Mouse (Mus musculus): ENCODE data around the gene Atpaf1. TPM values are rescaled to one million over a fixed set of nuclear protein-coding genes. Genes with fewer than 3 reads are reported as not detected.

Gene Atpaf1
- total and polyA plus RNA-seq, 2 experiments = 16.5 to 23.4 TPM

DNA sequence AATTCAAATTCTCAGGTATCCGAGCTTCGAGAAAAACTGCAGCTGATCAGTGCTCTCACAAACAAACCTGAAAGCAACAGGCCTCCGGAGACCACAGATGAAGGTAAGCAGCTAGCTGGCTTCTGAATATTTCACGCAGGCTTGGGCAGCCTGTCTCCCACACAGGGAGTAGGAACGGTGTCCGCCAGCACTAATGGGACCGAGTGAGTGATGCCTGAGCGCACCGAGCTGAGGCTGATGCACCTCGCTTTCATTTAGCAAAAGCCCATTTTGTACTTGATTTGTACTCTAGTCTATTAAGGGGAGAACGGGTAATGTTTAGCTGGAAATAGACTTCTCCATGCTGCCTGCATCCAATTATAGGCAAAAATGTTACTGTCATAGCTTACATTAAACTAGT lies 20.0 kb upstream of the Atpaf1 start:
- H3K9ac ChIP-seq (ENCODE audit: low read depth, low read length) = no peak overlapping the region
- no peak overlapping the region for H3K4me3 ChIP-seq (ENCODE audit: insufficient read depth, low read depth, low read length)
- peaks cover 44% of the 10 kb centered on the region for H3K36me3 ChIP-seq (ENCODE audit: control insufficient read depth, insufficient read depth, low read length)
- no peaks in the 10 kb centered on the region for H3K27me3 ChIP-seq (ENCODE audit: control insufficient read depth, insufficient read depth, low read length)
- TF ChIP-seq POLR2A (IDR thresholded peaks at IDR 0.05; ENCODE audit: extremely low read depth, insufficient read depth, low read length) (no peak), CTCF (IDR thresholded peaks at IDR 0.05; ENCODE audit: low read depth, low read length) (no peak)
- no peaks in the 10 kb centered on the region for H3K79me2 ChIP-seq (ENCODE audit: control insufficient read depth, insufficient read depth, low read length)
- no peak overlapping the region for H3K27ac ChIP-seq (replicated peaks; ENCODE audit: insufficient read depth, low read depth, low read length)
- no peaks in the 10 kb centered on the region for H3K4me1 ChIP-seq (ENCODE audit: control insufficient read depth, insufficient read depth, low read length)
- 94% methylated on average over 11 of the region's 11 CpGs for WGBS
- DNase-seq (ENCODE audit: extremely low read depth, low read depth, low spot score) = no peak

GRCm38 (mm10) chr4:115767647-115768467 lies 16.8 kb upstream of the Atpaf1 start:
- 72% methylated on average over 11 of the region's 11 CpGs for WGBS
- Histone ChIP-seq H3K36me3 (ENCODE audit: control insufficient read depth, insufficient read depth, low read length) (peaks cover 33% of the 10 kb centered on the region), H3K9ac (ENCODE audit: low read depth, low read length) (no peak overlapping the region), H3K79me2 (ENCODE audit: control insufficient read depth, insufficient read depth, low read length) (no peaks in the 10 kb centered on the region), H3K4me1 (ENCODE audit: control insufficient read depth, insufficient read depth, low read length) (no peaks in the 10 kb centered on the region), H3K27ac (replicated peaks; ENCODE audit: insufficient read depth, low read depth, low read length) (no peak overlapping the region), H3K4me3 (ENCODE audit: insufficient read depth, low read depth, low read length) (no peak overlapping the region), H3K27me3 (ENCODE audit: control insufficient read depth, insufficient read depth, low read length) (no peaks in the 10 kb centered on the region)
- DNase-seq (ENCODE audit: extremely low read depth, low read depth, low spot score) = no peak
- TF ChIP-seq CTCF (IDR thresholded peaks at IDR 0.05; ENCODE audit: low read depth, low read length) (no peak), POLR2A (IDR thresholded peaks at IDR 0.05; ENCODE audit: extremely low read depth, insufficient read depth, low read length) (no peak)

DNA sequence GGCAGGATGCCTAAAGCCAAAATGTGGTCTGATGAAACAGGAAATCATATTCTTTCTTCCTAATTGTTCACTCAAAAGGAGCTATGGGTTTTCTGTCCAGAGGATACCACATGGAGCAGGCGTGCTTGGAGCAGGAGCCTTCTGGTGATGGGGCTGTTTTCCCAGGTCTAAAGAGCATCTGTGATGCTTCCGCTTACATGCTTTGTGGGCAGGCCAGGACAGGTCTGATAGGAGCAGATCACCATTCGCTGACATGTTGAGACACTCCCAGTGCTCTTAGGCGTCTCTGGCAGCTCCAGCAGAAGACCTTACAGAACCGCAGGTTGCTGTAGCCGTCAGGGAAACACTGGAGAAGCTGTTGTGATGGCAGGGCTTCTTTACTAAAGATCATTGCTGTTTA lies 9.6 kb upstream of the Atpaf1 start:
- Histone ChIP-seq H3K27me3 (ENCODE audit: control insufficient read depth, insufficient read depth, low read length) (no peaks in the 10 kb centered on the region), H3K4me1 (ENCODE audit: control insufficient read depth, insufficient read depth, low read length) (no peaks in the 10 kb centered on the region), H3K4me3 (ENCODE audit: insufficient read depth, low read depth, low read length) (no peak overlapping the region), H3K36me3 (ENCODE audit: control insufficient read depth, insufficient read depth, low read length) (peaks cover 9% of the 10 kb centered on the region), H3K27ac (replicated peaks; ENCODE audit: insufficient read depth, low read depth, low read length) (no peak overlapping the region), H3K9ac (ENCODE audit: low read depth, low read length) (no peak overlapping the region), H3K79me2 (ENCODE audit: control insufficient read depth, insufficient read depth, low read length) (no peaks in the 10 kb centered on the region)
- no peak for DNase-seq (ENCODE audit: extremely low read depth, low read depth, low spot score)
- WGBS = 77% methylated on average over 6 of the region's 6 CpGs
- TF ChIP-seq CTCF (IDR thresholded peaks at IDR 0.05; ENCODE audit: low read depth, low read length) (no peak), POLR2A (IDR thresholded peaks at IDR 0.05; ENCODE audit: extremely low read depth, insufficient read depth, low read length) (no peak)

DNA sequence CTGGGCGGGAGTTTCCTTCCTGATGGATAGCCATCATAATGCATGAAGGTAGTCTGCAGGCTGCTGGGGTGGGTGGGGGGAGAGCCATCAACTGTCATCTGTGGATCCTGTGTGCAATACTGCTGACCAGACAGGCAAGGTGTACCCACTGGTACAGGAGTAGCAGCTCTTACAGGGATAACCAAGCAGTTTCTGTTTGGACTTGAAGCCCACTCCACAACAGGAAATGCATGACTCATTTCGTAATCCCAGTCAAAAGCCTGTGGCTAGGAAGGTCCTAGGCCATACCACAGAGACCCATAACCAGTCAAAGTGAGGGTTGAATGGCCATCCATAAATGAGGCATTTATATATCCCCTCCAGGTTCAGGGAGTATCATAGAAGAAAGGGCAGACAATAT lies 7.0 kb upstream of the Atpaf1 start:
- H3K79me2 ChIP-seq (ENCODE audit: control insufficient read depth, insufficient read depth, low read length) = no peaks in the 10 kb centered on the region
- TF ChIP-seq CTCF (IDR thresholded peaks at IDR 0.05; ENCODE audit: low read depth, low read length) (no peak), POLR2A (IDR thresholded peaks at IDR 0.05; ENCODE audit: extremely low read depth, insufficient read depth, low read length) (no peak)
- no peaks in the 10 kb centered on the region for H3K4me1 ChIP-seq (ENCODE audit: control insufficient read depth, insufficient read depth, low read length)
- H3K27me3 ChIP-seq (ENCODE audit: control insufficient read depth, insufficient read depth, low read length) = no peaks in the 10 kb centered on the region
- WGBS = 94% methylated on average over 2 of the region's 2 CpGs
- H3K9ac ChIP-seq (ENCODE audit: low read depth, low read length) = no peak overlapping the region
- no peak for DNase-seq (ENCODE audit: extremely low read depth, low read depth, low spot score)
- H3K36me3 ChIP-seq (ENCODE audit: control insufficient read depth, insufficient read depth, low read length) = peaks cover 9% of the 10 kb centered on the region
- H3K4me3 ChIP-seq (ENCODE audit: insufficient read depth, low read depth, low read length) = no peak overlapping the region
- H3K27ac ChIP-seq (replicated peaks; ENCODE audit: insufficient read depth, low read depth, low read length) = no peak overlapping the region

GRCm38 (mm10) chr4:115780269-115780668 lies 4.3 kb upstream of the Atpaf1 start:
- no peak overlapping the region for H3K9ac ChIP-seq (ENCODE audit: low read depth, low read length)
- H3K27ac ChIP-seq (replicated peaks; ENCODE audit: insufficient read depth, low read depth, low read length) = no peak overlapping the region
- no peak for DNase-seq (ENCODE audit: extremely low read depth, low read depth, low spot score)
- no peaks in the 10 kb centered on the region for H3K27me3 ChIP-seq (ENCODE audit: control insufficient read depth, insufficient read depth, low read length)
- H3K36me3 ChIP-seq (ENCODE audit: control insufficient read depth, insufficient read depth, low read length) = peaks cover 5% of the 10 kb centered on the region
- 53% methylated on average over 6 of the region's 6 CpGs for WGBS
- H3K79me2 ChIP-seq (ENCODE audit: control insufficient read depth, insufficient read depth, low read length) = no peaks in the 10 kb centered on the region
- TF ChIP-seq POLR2A (IDR thresholded peaks at IDR 0.05; ENCODE audit: extremely low read depth, insufficient read depth, low read length) (no peak), CTCF (IDR thresholded peaks at IDR 0.05; ENCODE audit: low read depth, low read length) (no peak)
- peaks cover 5% of the 10 kb centered on the region; the same call in 1 of the 2 replicates for H3K4me1 ChIP-seq (ENCODE audit: control insufficient read depth, insufficient read depth, low read length)
- no peak overlapping the region for H3K4me3 ChIP-seq (ENCODE audit: insufficient read depth, low read depth, low read length)

DNA sequence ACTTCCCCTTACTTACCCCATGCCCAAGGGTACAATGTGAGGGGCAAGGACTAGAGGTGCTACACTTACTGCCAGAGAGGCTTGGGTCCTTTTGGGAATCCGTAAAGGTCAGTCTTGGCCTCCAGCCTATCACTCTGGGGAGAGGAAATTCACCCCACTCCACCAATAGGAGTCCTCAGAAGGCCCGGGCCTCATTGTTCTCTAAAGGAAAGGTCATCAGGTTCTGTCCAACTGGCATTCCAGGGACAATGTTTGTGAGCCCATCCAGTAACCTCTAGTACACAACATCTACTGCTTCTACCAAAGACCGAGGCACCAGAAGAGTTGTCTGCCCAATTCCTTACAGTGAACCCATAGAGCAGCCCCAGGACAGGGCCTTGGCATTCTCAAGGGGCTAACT lies 3.7 kb upstream of the Atpaf1 start, which contains the start of gene Tex38:
Tex38 (minus strand) TSS at position 101 of the 400 bp plus-strand sequence.
- no peak for DNase-seq (ENCODE audit: extremely low read depth, low read depth, low spot score)
- 78% methylated on average over 3 of the region's 3 CpGs for WGBS
- Histone ChIP-seq H3K4me3 (ENCODE audit: insufficient read depth, low read depth, low read length) (no peak within 1 kb of the TSS), H3K36me3 (ENCODE audit: control insufficient read depth, insufficient read depth, low read length) (peaks cover 5% of the 10 kb centered on the region), H3K9ac (ENCODE audit: low read depth, low read length) (no peak within 1 kb of the TSS), H3K27ac (replicated peaks; ENCODE audit: insufficient read depth, low read depth, low read length) (no peak within 1 kb of the TSS), H3K4me1 (ENCODE audit: control insufficient read depth, insufficient read depth, low read length) (peaks cover 11% of the 10 kb centered on the region), H3K27me3 (ENCODE audit: control insufficient read depth, insufficient read depth, low read length) (no peaks in the 10 kb centered on the region), H3K79me2 (ENCODE audit: control insufficient read depth, insufficient read depth, low read length) (no peaks in the 10 kb centered on the region)
- TF ChIP-seq POLR2A (IDR thresholded peaks at IDR 0.05; ENCODE audit: extremely low read depth, insufficient read depth, low read length) = no peak
- TF ChIP-seq CTCF (IDR thresholded peaks at IDR 0.05; ENCODE audit: low read depth, low read length) = no peak

Data from liver, adult 2 months (tissue).